Mouse (Mus musculus) CD8-positive naive resting alpha-beta T cell, adult 57 days (primary cell): ENCODE data around the gene Gm20937. TPM values are rescaled to one million over a fixed set of nuclear protein-coding genes. Genes with fewer than 3 reads are reported as not detected.

Source experiments
- total RNA-seq: library from RNA; stranded (reverse); gene quantifications from one replicate; pipeline ENCODE4 v1.2.4, GENCODE M21; 2023

Gm20937 gene
- not detected for total RNA-seq

GRCm38 (mm10) chrY:68294798-68295197 is at the start of gene Gm20937:
Gene Gm20937, minus strand, starts transcription at chrY:68294898.

Other genes with a start within 250 kb of the Gm20937 start
- not detected for gene Gm20816, start 243.1 kb upstream of the Gm20937 start, total RNA-seq